Mouse (Mus musculus) spleen, adult 12 weeks (tissue): Measurements from ENCODE around the gene Moxd2.
A peak's percentile ranks its signal among the peaks of the same experiment; 100 is the strongest.

Source experiments
- DNase-seq: peaks from one replicate; pipeline ENCODE4 v3.0.0; 2022; ENCODE audit warnings: low spot score

Gene Moxd2

DNA sequence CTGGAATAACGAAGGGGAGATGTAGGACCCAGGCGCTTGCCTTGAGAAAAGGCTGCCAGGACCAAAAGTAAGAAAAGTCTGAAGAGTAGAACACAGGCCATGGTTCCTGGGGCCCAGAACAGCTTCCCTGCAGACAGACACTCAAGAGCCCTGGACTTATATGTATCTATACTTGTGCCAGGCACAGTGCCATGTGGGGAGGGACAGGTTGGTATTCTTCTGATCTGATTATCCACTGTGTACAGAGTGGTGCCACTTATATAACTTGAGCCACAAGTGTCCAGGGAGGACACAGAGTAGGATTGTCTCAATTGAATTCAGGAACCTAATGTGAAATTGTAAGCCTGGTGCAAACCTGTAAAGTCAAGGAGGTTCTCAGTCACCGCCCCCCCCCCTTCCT lies at the start of gene Moxd2:
Gene Moxd2, minus strand, starts transcription at position 101 of the 400 bp plus-strand sequence.
- no peak for DNase-seq

DNA sequence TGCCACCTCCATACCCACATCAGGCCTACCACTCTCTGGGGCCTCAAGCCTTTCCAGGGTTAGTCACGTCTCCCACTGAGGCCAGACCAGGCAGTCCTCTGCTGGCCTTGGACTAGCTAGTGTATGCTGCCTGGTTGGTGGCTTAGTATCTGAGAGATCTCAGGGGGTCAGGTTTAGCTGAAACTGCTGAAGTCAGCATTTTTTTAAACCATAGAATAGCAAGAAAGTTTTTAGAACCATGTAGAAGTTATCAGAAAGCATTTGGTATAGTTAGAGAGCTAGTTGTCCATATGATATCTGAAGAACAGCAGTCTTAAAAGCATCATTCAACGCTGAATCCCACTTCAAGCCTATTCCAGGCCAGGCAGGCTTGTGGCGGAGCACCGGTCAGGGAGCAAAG lies 32.7 kb upstream of the Moxd2 start:
- no peak for DNase-seq

DNA sequence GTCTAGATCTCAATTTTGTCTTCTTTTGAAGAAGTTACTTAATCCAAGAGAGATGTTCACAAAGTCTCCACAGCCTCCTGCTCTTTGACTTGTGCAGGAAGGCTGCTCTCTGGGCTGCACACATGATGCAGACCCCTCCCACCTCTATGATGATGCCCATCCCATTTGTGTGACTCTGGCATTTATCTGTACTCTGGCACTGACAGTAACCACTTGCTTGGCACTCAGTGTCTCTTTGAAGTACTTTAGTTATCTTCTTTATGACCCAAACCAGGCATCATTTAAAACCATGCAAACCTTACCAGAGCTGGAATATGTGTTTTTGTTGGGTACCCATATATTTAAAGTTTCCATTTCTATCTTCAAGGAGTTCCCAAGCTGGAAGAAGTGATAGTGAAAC lies 13.0 kb upstream of the Moxd2 start, which contains the start of gene Prss58:
Gene Prss58, minus strand, starts transcription at position 101 of the 400 bp plus-strand sequence.
- no peak for DNase-seq

DNA sequence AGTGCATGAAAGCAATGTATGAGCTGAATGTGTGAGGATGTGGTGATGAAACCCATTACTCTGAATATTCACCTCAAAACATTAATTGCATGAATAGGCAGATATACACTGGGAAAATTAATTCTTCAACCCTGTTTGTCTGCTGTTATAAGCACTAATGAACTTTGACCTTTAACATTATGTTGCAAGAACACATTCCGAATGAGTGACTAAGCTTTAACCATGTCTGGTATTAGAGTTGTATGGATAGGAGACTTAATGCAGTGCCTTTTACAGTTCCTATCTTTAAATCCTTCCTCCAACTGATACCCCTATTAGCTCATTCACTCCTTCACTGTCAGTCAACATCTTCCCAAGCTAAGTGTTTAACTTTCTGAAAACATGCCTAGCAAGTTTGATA lies 7.4 kb upstream of the Moxd2 start:
- DNase-seq = no peak

DNA sequence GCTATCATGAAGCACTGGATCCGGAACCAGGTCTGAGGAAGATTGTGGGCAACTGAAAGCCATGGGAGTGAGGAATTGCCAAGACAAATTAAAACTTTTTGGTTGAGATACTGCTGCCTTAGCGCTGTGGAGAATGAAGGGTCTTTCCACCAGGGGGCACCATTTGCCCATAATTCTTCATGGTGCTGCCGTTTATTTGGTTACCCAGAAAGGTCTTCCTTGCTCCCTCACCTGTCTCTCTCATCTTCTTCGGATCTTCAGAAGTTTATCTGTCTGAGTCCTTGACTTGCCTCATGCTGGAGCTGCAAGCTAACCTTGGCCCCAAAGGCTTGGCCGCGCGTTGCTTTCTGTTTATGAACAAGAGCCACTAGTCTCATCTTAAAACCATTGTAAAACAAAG lies 6.3 kb upstream of the Moxd2 start:
- DNase-seq = peak; percentile 26

GRCm38 (mm10) chr6:40891754-40892153 lies 4.5 kb upstream of the Moxd2 start:
- no peak for DNase-seq

GRCm38 (mm10) chr6:40890973-40891372 lies 3.7 kb upstream of the Moxd2 start:
- no peak for DNase-seq

- no peak for DNase-seq
Observed at GRCm38 (mm10) chr6:40845283-40845682, 42.0 kb downstream of the Moxd2 start.
